Comparison of ENCODE assay signal across 16 mouse cellular contexts in the genomic region with DNA sequence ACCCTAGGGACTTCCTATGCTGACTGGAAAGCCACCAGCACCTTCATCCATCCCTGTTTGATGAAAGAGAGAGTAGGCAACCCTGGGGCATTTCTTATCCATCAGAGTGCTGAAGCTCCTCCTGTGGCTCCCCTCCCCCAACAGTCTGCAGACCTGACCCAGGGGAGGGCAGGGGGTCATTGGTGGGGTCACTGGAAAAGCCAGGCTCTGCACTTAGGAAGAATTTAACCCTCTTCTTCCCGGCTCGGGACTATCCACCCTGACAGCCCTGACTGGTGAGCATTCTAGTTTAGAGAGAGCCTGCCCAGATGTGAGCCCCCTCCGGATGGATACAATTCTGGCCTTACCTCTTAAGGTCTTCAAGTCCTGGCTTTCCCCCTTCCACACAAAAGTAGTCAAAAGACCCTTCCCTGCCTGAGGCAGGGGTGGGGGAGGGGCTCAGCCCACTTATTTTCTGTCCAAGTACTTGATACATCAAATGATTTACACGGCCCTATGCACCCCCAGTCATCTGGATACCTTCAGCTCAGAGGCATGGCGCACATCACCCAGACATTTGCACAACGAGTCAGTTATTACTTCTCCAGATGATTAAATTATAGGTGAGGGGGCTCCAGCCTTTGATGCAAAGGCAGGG. TPM values are rescaled to one million over a fixed set of nuclear protein-coding genes. Genes with fewer than 3 reads are reported as not detected.
DNase-seq lines count a peak whose midpoint lies in the region; ATAC-seq and TF ChIP-seq lines count a peak whose summit lies in the region.
"Had no signal": no experiment of that assay in that cellular context is flagged by ENCODE, and none has a peak within 500 bp of the region (broad histone marks: within the 10 kb centered on the region; RNA-seq: fewer than 3 reads in every experiment).

No protein-coding gene starts in this region.

- peaks cover 4% of the 10 kb centered on the region; the same call in 1 of the 2 replicates for H3K9me3 ChIP-seq in midbrain, embryonic 10.5 days (replicated peaks)
- no peaks in the 10 kb centered on the region for H3K9me3 ChIP-seq in midbrain, embryonic 16.5 days (replicated peaks; ENCODE audit: control insufficient read depth, low read length, poor library complexity, severe bottlenecking)
- H3K9me3 ChIP-seq in hindbrain, embryonic 13.5 days: no peaks in the 10 kb centered on the region
- H3K9me3 ChIP-seq in neural tube, embryonic 11.5 days (ENCODE audit: control insufficient read depth, low read length): no peaks in the 10 kb centered on the region
- no peaks in the 10 kb centered on the region for H3K9me3 ChIP-seq in stomach, postnatal 0 days (ENCODE audit: control insufficient read depth, low read length)
- H3K9me3 ChIP-seq: embryonic facial prominence, embryonic 13.5 days; forebrain, embryonic 15.5 days; G1E had no signal

- H3K36me3 ChIP-seq in midbrain, embryonic 10.5 days: peaks cover 38% of the 10 kb centered on the region
- no peaks in the 10 kb centered on the region for H3K36me3 ChIP-seq in midbrain, embryonic 16.5 days (ENCODE audit: control insufficient read depth, insufficient read depth, low read length)
- H3K36me3 ChIP-seq in hindbrain, embryonic 13.5 days: no peaks in the 10 kb centered on the region
- H3K36me3 ChIP-seq in neural tube, embryonic 11.5 days (ENCODE audit: control insufficient read depth, insufficient read depth, low read length): no peaks in the 10 kb centered on the region; the same call in 1 of the 2 replicates
- no peaks in the 10 kb centered on the region for H3K36me3 ChIP-seq in stomach, postnatal 0 days (ENCODE audit: control insufficient read depth, insufficient read depth, low read length)
- H3K36me3 ChIP-seq: embryonic facial prominence, embryonic 13.5 days; forebrain, embryonic 15.5 days; G1E had no signal

- DNase-seq in heart, adult 11 months: peak; percentile 86
- no peak for DNase-seq in heart, postnatal 14 days
- DNase-seq in midbrain, embryonic 10.5 days (ENCODE audit: low spot score): peak; percentile 80
- DNase-seq in neural tube, embryonic 11.5 days (ENCODE audit: low spot score): peak; percentile 64
- no peak for DNase-seq in stomach, postnatal 0 days (ENCODE audit: low spot score)
- no peak for DNase-seq in adrenal gland, adult (ENCODE audit: inconsistent age in 2 of 2, low spot score in 1 of 2)
- DNase-seq: cerebellum, adult 18-20 months; gastrocnemius, postnatal 25 days had no signal

- no peak for ATAC-seq in midbrain, embryonic 16.5 days
- ATAC-seq in hindbrain, embryonic 13.5 days (ENCODE audit: low FRiP score): no peak
- ATAC-seq in neural tube, embryonic 11.5 days (ENCODE audit: insufficient read depth, low FRiP score, low TSS enrichment): 0 out of 2 replicates have a peak, but pooled peaks have one; percentile 31
- ATAC-seq in stomach, postnatal 0 days (ENCODE audit: low FRiP score, low TSS enrichment): no peak
- ATAC-seq: forebrain, embryonic 15.5 days had no signal

- no peak for TF ChIP-seq EP300 in stomach, postnatal 0 days (optimal IDR thresholded peaks at IDR 0.05)

- WGBS in midbrain, embryonic 10.5 days: 5% methylated on average over 6 of the region's 6 CpGs
- WGBS in midbrain, embryonic 16.5 days: 16% methylated on average over 6 of the region's 6 CpGs
- WGBS in hindbrain, embryonic 13.5 days: 11% methylated on average over 6 of the region's 6 CpGs
- WGBS in neural tube, embryonic 11.5 days: 4% methylated on average over 6 of the region's 6 CpGs
- WGBS in stomach, postnatal 0 days: 39% methylated on average over 6 of the region's 6 CpGs

- peak overlapping the region; percentile 46 for H3K4me3 ChIP-seq in midbrain, embryonic 10.5 days
- H3K4me3 ChIP-seq in midbrain, embryonic 16.5 days (ENCODE audit: low read depth, low read length): no peak overlapping the region
- H3K4me3 ChIP-seq in hindbrain, embryonic 13.5 days: no peak overlapping the region
- H3K4me3 ChIP-seq in neural tube, embryonic 11.5 days (ENCODE audit: low read depth, low read length): no peak overlapping the region
- no peak overlapping the region for H3K4me3 ChIP-seq in stomach, postnatal 0 days (ENCODE audit: low read depth, low read length)
- H3K4me3 ChIP-seq: embryonic facial prominence, embryonic 13.5 days; forebrain, embryonic 15.5 days had no signal

- TF ChIP-seq CTCF in stomach, postnatal 0 days (IDR thresholded peaks at IDR 0.05; ENCODE audit: low read depth): no peak

- H3K27me3 ChIP-seq in midbrain, embryonic 10.5 days (ENCODE audit: low read depth, poor library complexity, severe bottlenecking): no peaks in the 10 kb centered on the region
- H3K27me3 ChIP-seq in midbrain, embryonic 16.5 days (ENCODE audit: control insufficient read depth, insufficient read depth, low read depth, low read length): no peaks in the 10 kb centered on the region
- H3K27me3 ChIP-seq in hindbrain, embryonic 13.5 days: no peaks in the 10 kb centered on the region
- no peaks in the 10 kb centered on the region for H3K27me3 ChIP-seq in neural tube, embryonic 11.5 days (ENCODE audit: control insufficient read depth, insufficient read depth, low read length)
- H3K27me3 ChIP-seq in stomach, postnatal 0 days (ENCODE audit: control insufficient read depth, insufficient read depth, low read length): no peaks in the 10 kb centered on the region
- H3K27me3 ChIP-seq: embryonic facial prominence, embryonic 13.5 days; forebrain, embryonic 15.5 days had no signal

- peaks cover 94% of the 10 kb centered on the region for H3K4me1 ChIP-seq in midbrain, embryonic 10.5 days
- peaks cover 9% of the 10 kb centered on the region; the same call in 1 of the 2 replicates for H3K4me1 ChIP-seq in midbrain, embryonic 16.5 days (ENCODE audit: control insufficient read depth, insufficient read depth, low read length)
- H3K4me1 ChIP-seq in hindbrain, embryonic 13.5 days (replicated peaks): peaks cover 45% of the 10 kb centered on the region
- peaks cover 29% of the 10 kb centered on the region for H3K4me1 ChIP-seq in neural tube, embryonic 11.5 days (ENCODE audit: control insufficient read depth, insufficient read depth, low read length)
- peaks cover 6% of the 10 kb centered on the region; the same call in 1 of the 2 replicates for H3K4me1 ChIP-seq in stomach, postnatal 0 days (replicated peaks; ENCODE audit: control insufficient read depth, insufficient read depth)

- intact Hi-C loops in heart, postnatal 14 days (cut with DNase I): no loop called here

- peak overlapping the region; percentile 84 for H3K27ac ChIP-seq in midbrain, embryonic 10.5 days (replicated peaks)
- H3K27ac ChIP-seq in midbrain, embryonic 16.5 days (ENCODE audit: low read length): no peak overlapping the region
- no peak overlapping the region for H3K27ac ChIP-seq in hindbrain, embryonic 13.5 days
- peak overlapping the region; percentile 66 for H3K27ac ChIP-seq in neural tube, embryonic 11.5 days (ENCODE audit: low read depth, low read length)
- H3K27ac ChIP-seq in stomach, postnatal 0 days (replicated peaks): no peak overlapping the region
- H3K27ac ChIP-seq: embryonic facial prominence, embryonic 13.5 days; forebrain, embryonic 15.5 days; macrophage had no signal

- H3K4me2 ChIP-seq in midbrain, embryonic 16.5 days (ENCODE audit: low read length): no peak overlapping the region
- no peak overlapping the region for H3K4me2 ChIP-seq in hindbrain, embryonic 13.5 days
- 0 out of 2 replicates have a peak overlapping the region, but pooled peaks have one; percentile 0 for H3K4me2 ChIP-seq in neural tube, embryonic 11.5 days (ENCODE audit: low read depth)
- H3K4me2 ChIP-seq in stomach, postnatal 0 days (replicated peaks; ENCODE audit: low read depth): no peak overlapping the region
- H3K4me2 ChIP-seq: embryonic facial prominence, embryonic 13.5 days; forebrain, embryonic 15.5 days had no signal

- H3K9ac ChIP-seq in midbrain, embryonic 16.5 days (ENCODE audit: low read depth, low read length): no peak overlapping the region
- peak overlapping the region; percentile 29 for H3K9ac ChIP-seq in hindbrain, embryonic 13.5 days
- H3K9ac ChIP-seq in neural tube, embryonic 11.5 days (ENCODE audit: low read length): no peak overlapping the region
- no peak overlapping the region for H3K9ac ChIP-seq in stomach, postnatal 0 days (ENCODE audit: low read length)
- H3K9ac ChIP-seq: embryonic facial prominence, embryonic 13.5 days; forebrain, embryonic 15.5 days had no signal

RNA-seq across cellular contexts. Expression of gene Sox13, which starts 15.2 kb away (rescaled TPM):
- total RNA-seq in heart, postnatal 14 days (2021): 10 to 100 TPM; 22.3 to 23.9 TPM
- polyA plus RNA-seq in midbrain, embryonic 10.5 days (2016; fragmentation: Nextera tagmentation; extraction: Ambion mirVana): 28.5 and 32.0 TPM in 2 replicates
- 5.3 and 7.4 TPM in 2 replicates for polyA plus RNA-seq in midbrain, embryonic 16.5 days (2015; fragmentation: Nextera tagmentation; extraction: Ambion mirVana)
- polyA plus RNA-seq in hindbrain, embryonic 13.5 days (2015; fragmentation: Nextera tagmentation; extraction: Ambion mirVana): 7.9 and 8.0 TPM in 2 replicates
- polyA plus RNA-seq in neural tube, embryonic 11.5 days (2014; fragmentation: Nextera tagmentation; extraction: Ambion mirVana): 10.2 and 12.3 TPM in 2 replicates
- 3.7 and 5.0 TPM in 2 replicates for polyA plus RNA-seq in stomach, postnatal 0 days (2015; fragmentation: Nextera tagmentation; extraction: Ambion mirVana)

RNA-seq across cellular contexts. Expression of gene Etnk2, which starts 45.6 kb away (rescaled TPM):
- under 1 TPM; 0.49 to 0.67 TPM for total RNA-seq in heart, postnatal 14 days (2021)
- 3.4 and 3.9 TPM in 2 replicates for polyA plus RNA-seq in midbrain, embryonic 10.5 days (2016; fragmentation: Nextera tagmentation; extraction: Ambion mirVana)
- polyA plus RNA-seq in midbrain, embryonic 16.5 days (2015; fragmentation: Nextera tagmentation; extraction: Ambion mirVana): 24.6 and 26.5 TPM in 2 replicates
- 9.9 and 10.3 TPM in 2 replicates for polyA plus RNA-seq in hindbrain, embryonic 13.5 days (2015; fragmentation: Nextera tagmentation; extraction: Ambion mirVana)
- 1.9 and 3.0 TPM in 2 replicates for polyA plus RNA-seq in neural tube, embryonic 11.5 days (2014; fragmentation: Nextera tagmentation; extraction: Ambion mirVana)
- polyA plus RNA-seq in stomach, postnatal 0 days (2015; fragmentation: Nextera tagmentation; extraction: Ambion mirVana): 2.8 and 4.2 TPM in 2 replicates
- polyA plus RNA-seq: G1E, macrophage had no signal

RNA-seq across cellular contexts. Expression of gene Ren1, which starts 58.7 kb away (rescaled TPM):
- total RNA-seq in heart, postnatal 14 days (2021): under 1 TPM in 1 of 2 experiments, not detected in 1; 0.24 TPM
- not detected in 2 replicates for polyA plus RNA-seq in midbrain, embryonic 10.5 days (2016; fragmentation: Nextera tagmentation; extraction: Ambion mirVana)
- polyA plus RNA-seq in midbrain, embryonic 16.5 days (2015; fragmentation: Nextera tagmentation; extraction: Ambion mirVana): 0.35 TPM in 1 of 2 replicates, not detected in the other
- 3.7 and 4.2 TPM in 2 replicates for polyA plus RNA-seq in hindbrain, embryonic 13.5 days (2015; fragmentation: Nextera tagmentation; extraction: Ambion mirVana)
- polyA plus RNA-seq in neural tube, embryonic 11.5 days (2014; fragmentation: Nextera tagmentation; extraction: Ambion mirVana): not detected in 2 replicates
- 2.9 and 6.1 TPM in 2 replicates for polyA plus RNA-seq in stomach, postnatal 0 days (2015; fragmentation: Nextera tagmentation; extraction: Ambion mirVana)
- total RNA-seq: G1E; gastrocnemius, postnatal 25 days; layer of hippocampus, postnatal 25 days had no signal
- polyA plus RNA-seq: forebrain, embryonic 15.5 days; G1E; heart, embryonic 14.5 days; macrophage had no signal

Comparison
In these comparisons a context has a peak if more than half of its experiments do, and no peak if none do; other contexts are left out.
1. DNase-seq: peak in heart, adult 11 months (single experiment), midbrain, embryonic 10.5 days (single experiment) and neural tube, embryonic 11.5 days (single experiment); none in heart, postnatal 14 days (0 of 2), stomach, postnatal 0 days (single experiment) and adrenal gland, adult (0 of 2).
2. H3K27ac ChIP-seq: peak in midbrain, embryonic 10.5 days (single experiment) and neural tube, embryonic 11.5 days (single experiment); none in midbrain, embryonic 16.5 days (single experiment), hindbrain, embryonic 13.5 days (single experiment) and stomach, postnatal 0 days (single experiment).